Mouse (Mus musculus) embryo, embryonic 9.5 days (tissue): ENCODE data around the gene Chrm4.

Experiments used
- DNase-seq: peaks from one replicate; pipeline ENCODE4 v3.0.0-alpha.2; 2017; ENCODE audit errors: extremely low spot score

The Chrm4 gene

DNA sequence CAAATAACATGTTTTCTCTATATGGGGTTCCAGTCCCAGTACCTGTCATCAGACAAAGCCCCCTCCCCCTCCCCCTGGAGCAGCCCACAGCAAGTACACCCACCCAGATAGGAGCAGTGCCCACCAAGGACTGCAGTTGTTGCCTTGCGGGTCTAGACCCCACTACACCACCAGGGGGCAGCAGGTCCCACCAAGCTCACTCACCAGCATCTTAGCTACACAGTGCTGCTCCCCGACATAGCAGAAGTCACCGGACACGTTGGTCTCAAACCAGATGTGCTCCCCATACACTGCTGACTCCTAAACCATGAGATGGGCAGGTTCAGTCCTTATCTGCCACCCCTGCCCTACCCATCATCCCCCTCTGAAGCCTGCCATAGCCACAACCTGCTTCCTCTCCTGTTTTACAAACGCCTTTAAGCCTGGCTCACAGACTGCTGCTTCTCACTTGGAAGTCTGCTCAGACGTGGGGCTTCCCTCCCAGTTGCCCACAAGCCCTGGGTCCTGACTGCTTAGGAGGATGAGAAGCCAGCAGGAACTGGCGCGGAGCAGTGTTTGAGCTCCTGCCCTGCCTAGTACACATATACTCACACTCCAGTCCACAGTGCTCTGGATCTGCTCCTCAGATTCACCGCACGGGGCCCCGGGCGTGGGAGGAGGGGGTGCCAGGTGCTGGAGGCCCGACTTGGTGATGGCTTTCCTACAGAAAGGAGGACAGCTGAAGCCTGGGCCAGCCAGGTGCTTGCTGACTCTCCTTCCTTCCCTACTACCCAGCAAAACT, 17.3 kb downstream of the Chrm4 start:
- DNase-seq: peak; percentile 78

DNA sequence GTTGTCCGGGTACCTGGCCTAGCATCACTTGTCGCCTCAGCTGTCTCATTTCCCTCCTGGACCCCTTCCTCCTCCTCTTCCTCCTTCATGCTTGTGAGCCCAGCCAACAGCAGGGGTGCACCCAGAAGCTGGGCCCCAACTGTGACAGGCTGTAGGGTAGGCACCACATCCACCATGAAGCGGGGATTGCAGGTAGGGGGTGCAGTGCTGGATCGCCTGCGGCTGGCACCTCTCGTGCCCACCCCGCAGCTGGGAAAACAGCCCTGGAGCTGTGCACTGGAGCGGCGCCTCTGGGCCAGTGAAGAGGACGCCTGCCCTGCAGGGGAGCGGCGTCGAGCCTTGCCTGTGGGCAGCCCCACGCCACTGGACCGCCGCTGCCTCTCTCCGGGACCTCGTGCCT, 18.4 kb downstream of the Chrm4 start, which contains the start of gene Gm9821:
Gene Gm9821 (plus strand): TSS at position 221 of the 400 bp plus-strand sequence.
- no peak for DNase-seq

DNA sequence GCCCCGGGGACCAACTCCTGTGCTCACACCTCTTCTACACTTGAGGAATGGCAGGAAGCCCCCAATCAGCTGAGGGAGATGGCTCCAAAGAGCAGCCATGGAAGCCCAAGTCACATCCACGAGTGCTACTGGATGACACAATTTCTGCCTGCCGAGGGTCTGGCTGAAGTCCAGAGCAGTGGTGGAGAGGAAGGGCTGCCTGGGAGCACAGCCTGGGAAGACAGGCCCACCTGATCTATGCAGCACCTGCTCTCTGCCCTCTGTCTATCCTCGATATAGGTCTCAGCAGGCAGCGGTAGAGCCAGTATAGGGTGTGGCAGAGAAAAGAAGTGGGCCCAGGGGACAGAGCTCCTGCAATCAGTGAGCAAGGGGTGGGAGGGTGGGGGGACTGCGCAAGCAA, 19.8 kb downstream of the Chrm4 start:
- no peak for DNase-seq

DNA sequence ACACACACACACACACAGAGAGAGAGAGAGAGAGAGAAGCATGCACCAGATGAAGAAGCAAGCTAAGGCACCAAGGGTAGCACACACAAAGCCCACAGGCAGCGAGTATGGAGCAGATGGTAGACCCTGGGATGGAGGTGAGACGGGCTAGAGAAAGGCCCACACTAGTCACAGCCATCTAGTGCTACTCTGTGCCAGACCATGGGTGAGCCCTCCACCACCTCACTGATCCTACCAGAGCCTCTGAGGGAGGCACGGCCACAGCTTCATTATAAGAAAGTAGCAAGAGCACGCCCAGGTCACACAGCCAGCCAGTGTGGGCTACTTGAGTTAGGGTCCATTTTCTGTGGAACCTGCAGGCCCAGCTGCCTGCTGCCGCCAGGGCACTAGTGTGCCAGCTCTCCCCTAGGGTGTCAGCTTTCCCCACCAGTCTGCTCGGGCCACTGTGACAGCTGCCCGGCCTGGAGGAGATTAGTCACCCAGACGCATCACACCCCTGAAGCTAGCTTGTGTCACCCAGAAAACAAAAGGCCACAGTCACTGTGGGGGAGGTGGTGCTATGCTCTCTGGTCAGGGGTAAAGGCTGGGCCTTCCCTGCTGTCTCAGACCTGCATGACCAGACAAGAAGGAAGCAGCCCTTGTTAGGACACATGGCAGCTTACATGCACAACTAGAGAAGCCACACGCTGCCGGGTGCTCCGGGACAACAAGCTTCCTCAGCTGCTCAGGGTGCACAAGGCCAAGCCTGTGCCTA, 20.5 kb downstream of the Chrm4 start:
- DNase-seq: no peak

DNA sequence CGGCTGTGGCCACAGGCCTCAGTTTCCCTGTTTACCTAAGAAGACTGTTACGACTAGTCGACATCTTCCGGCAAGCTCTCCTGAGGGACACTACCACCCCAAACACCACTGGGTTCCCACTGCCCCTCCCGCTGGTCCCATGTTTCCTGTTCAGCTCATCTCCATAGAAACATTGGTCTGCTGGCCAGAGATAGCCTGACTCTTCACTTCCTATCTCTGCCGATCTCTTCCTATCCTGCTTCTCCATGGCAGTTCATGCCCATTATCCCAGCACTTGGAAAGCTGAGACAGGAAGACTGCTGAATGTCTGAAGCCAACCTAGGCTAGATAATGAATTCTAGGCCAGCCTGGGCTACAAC, 21.1 kb downstream of the Chrm4 start:
- no peak for DNase-seq

DNA sequence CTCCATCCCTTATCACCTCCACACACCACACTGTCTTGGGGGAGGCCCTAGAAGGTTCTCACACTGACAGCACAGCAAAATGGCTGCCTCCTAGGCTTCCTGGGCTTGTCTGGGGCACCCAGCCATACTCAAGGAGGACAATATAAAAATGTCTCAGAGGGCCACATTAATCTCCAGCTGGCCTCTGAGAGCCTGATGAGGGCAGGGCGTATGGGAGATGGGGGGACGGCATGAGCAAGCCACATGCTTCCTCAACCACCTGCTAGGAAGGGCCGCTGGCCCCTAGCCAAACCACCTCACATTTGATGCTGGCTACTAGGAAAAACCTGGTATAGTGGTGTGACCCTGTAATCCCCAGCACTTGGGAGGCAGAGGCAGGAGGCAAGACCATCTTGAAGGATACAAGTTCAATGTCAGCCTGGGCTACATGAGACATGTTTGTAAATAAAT, 21.8 kb downstream of the Chrm4 start:
- no peak for DNase-seq

DNA sequence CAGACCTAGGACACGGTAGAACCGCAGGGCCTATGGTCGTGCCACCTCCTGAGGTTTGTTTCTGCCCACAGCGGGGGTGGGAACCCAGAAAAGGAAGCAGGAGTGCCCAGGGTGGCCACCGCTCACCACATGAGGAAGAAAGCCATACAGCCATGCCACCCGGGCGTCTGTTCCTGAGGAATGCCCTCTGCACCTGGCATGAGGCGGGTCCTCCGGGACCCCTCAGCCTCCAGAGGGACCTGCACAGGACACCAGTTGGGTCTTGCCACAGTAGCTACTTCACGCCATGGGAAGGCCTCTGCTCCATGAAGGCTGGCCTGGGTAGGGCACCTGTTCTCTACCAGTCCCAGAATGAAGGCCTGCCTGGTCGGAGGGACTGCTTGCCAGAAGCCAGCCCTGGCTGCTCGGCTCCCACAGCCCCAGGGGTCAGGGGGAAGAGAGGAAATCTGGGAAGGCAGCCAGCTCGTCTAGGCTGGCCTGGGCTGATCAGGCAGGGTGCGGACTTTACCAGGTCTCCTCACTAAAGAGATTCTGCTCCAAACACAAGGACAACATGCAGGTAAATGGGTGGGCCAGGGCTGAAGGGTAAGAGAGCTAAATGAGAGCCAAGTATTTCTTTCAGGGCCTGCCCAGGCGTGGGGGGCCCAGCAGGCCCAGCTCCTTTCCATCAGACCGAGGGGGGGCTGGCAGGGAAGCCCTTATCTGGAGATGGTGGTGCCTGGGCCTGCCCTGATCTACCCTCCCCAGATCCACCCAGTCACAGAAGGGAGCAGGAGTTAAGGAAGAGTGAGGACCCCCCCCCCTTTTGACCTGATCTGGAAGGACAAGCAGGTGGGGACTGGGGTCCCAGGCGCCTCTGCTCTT, 22.6 kb downstream of the Chrm4 start:
- no peak for DNase-seq

DNA sequence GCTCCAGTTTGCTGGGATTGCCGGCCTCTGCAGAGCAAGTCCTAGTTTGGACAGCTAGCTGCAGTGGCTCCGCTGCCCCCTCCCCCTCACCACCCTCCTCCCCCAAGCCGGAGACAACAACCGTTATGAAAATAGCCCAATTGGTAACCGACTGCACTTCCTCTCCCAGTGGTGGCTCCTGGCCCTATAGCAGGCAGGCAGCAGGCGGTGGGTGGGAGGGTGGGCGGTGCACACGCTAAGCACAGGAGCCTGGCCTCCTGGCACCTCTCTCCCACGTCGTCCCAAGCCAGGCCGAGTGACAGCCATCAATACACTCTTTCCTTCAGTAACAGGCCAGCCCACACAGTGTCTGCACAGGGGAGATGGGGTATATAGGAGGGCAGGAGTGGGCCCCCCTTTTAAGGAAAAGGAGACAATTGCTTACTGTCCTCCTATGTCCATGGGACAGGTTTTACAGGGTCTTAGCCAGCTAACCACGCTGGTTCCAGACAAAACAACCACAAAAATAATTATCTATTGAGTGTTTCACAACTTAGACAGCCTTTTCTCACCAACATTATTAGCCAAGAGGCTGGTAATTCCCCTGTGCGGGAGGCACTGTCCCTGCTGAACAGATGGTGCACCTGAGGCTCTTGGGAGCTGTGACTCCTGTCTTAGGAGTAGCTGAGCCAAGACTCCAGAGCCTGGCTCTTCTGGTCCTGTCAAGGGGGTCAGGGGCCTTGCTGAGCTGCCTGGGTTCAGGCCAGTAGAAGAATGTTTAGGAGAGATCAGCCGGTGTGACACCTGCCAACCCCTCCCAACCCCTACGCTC, 23.4 kb downstream of the Chrm4 start:
- DNase-seq: peak; percentile 55

DNA sequence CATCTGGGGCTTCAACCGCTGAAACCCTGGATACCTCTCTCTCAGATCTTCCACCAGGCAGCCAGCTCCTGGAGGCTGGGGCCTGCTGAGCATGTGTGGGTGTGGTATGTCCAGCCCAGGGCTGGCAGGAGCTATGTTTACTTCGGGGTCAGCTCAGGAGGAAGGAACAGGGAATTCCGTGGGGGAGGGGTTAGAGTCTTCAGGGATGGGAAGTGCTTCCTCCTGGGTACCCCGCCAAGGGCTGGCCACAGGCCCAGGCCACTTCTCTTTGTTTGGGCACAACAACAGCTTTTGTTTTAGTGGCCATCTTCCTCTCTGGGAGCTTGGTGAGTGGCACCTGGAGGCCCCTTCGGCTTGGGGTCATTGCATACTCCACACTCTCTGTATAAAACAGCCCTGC, 26.8 kb downstream of the Chrm4 start:
- DNase-seq: no peak

DNA sequence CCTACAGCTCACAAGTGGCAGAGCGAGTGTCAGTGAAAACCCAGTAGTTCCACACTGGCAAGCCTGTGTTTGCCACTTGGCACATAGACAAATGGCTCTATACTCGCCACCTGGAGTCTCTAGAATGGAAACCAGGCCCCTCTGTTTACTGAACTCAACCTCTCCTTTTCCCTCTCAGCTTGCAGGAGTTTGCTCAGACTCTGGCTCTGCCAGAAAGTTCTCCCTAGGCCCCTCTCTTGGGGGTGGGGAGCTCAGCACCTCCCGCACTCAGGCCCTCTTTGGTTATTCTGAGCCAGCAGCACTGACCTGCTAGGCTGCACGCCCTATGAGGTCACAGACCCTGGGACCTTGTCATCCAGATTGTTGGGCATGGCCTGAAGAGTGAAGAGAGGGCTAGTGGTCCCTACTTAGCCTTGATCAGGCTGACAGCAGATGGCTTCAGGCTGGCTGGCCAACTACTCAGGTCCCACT, 28.1 kb downstream of the Chrm4 start:
- DNase-seq: no peak

DNA sequence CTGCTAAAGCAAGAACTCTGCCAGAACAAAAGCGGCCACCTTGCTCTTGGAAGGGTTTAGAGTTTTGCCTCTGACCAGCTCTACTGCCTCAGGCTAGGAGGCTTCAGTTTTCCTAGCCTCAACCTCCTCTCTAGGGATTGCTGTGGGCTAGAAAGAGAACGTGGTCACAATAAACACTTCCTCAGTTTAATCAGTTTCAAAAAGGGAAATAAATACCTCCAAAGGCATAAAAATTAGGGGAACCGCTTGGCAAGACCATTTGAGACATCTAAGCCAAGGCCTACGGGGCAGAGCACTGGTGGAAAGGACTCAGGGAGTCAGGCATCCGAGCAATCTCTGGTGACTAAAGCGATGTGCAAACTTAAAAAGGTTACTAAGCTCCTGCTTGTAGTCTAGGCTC, 28.8 kb downstream of the Chrm4 start:
- DNase-seq: no peak

DNA sequence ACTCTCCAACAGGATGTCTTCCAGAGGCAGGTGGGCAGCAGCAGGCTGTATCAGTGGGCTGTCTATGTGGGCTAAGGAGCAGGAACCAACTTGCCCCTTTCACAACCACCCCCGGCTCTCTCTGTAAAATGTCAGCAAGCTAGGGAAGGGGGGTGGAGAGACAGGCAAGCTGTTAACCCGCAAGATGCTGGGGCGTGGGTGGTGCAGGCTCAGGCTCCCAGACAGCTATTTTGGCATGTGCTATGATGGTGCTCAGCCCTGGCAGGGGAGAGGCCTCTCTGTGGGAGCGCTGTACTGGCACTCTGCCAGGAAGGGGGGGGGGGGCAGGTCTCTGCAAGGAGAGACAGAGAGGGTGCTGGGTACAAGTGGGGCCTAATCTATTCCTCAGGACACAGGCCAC, 30.0 kb downstream of the Chrm4 start:
- no peak for DNase-seq

DNA sequence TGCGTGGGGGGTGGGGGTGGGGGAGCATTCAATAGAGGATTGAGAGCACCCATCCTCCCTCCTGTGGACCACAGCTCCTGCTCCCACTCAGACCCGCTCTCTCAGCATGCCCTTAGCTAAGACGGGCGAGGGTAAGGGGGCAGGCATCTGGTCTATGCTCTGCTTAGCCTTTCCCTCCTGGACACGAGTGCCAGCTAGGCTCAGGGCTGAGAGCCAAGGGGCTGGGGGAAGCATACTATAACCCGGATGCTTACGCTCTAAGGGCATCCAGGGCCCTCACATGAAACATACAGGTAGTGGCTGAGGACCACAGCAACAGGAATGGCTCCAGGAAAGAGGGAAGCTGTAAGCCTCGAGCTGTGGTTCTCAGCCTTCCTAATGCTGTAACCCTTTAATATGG, 31.0 kb downstream of the Chrm4 start:
- DNase-seq: no peak

DNA sequence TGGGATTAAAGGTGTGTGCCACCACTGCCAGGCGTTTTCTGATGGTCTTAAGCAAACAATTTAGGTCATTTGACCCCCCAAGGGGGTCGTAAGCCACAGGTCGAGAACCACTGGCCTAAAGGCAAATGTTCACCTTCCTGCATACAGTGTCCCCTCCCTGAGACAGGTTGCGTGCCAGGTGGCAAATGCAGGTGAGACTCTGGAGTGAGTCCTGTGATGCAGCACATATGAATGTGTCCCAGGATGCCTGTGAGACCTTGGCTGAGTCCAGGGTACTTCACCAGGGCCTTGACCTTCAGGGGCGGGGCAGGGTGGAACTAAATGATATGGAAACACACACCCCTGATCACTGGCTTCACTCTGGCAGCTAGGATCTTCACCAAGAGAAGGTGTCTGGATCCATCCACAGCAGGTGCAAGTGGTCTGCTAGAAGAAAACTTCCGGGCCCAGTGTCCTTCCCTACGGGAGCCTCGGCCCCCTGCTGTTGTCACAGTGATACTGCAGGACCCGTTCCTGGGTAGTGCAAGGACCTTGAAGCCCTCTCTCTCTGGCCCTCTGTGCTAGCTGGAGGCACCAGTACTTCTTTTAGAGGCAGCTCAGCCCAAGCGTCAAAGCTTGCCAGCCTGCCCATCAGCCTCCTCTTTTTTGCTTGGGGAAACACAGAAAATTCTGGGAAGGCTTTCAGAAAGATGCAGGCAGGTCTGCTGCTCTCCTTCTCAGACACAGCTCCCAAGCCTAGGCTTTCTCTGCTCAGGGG, 31.8 kb downstream of the Chrm4 start:
- DNase-seq: no peak

DNA sequence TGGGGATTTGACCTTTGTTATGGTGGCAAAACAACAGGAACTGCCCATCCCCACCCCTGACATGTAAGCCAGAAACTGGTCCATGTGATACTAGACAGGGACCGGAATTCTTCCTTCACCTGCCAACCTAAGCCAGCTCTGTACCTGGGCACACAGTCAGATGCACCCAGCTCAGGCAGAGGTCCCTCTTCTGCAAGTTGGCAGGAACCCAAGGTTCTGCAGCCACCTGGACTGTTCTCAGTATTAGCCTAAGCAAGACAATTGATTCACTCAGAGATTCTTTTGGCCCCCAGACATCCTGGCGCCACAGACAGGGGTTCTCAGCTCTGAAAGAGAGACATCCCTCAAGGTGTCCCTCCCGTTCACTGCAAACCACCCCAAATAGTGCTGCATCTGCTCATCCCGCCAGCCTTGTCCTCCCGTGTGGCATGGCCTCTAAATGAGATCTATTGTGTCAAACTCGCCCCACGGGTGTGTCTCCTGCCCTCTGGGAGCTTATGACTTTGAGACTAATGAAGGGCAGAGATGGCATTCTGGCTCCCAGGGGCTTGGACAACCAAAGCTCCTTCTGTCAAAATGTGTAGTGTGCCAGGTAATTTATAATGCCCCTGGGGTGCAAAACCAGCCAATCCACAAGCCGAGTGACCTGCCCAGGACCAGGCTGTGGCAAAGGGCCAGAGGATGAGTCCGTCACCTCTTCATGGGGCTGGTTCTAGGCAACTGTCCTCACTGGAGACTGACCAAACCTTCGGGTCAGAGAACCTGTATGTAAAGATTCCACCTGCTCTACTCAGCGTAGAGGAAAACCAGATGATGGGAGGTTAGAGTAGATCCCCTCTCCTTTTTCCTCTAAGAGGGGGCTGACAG, 32.7 kb downstream of the Chrm4 start:
- no peak for DNase-seq

DNA sequence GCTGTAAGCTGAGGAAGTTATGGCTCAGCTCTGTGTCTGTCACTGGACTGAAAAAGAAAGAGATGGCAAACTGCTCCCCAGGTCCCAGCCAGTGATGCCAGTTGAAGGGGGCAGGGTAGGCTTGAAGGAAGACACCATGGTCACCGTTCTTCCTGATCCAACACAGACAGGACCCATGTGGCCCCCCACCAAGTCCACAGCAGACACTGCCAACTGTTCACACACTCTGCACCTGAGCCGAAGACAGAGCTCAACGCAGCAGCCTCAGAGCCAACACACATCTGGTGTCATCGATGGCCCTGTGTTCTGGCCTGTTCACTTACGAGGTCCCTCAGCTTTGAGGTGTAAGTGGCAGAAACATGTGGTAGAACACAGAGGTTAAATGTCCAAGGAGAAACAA, 33.4 kb downstream of the Chrm4 start:
- DNase-seq: no peak

DNA sequence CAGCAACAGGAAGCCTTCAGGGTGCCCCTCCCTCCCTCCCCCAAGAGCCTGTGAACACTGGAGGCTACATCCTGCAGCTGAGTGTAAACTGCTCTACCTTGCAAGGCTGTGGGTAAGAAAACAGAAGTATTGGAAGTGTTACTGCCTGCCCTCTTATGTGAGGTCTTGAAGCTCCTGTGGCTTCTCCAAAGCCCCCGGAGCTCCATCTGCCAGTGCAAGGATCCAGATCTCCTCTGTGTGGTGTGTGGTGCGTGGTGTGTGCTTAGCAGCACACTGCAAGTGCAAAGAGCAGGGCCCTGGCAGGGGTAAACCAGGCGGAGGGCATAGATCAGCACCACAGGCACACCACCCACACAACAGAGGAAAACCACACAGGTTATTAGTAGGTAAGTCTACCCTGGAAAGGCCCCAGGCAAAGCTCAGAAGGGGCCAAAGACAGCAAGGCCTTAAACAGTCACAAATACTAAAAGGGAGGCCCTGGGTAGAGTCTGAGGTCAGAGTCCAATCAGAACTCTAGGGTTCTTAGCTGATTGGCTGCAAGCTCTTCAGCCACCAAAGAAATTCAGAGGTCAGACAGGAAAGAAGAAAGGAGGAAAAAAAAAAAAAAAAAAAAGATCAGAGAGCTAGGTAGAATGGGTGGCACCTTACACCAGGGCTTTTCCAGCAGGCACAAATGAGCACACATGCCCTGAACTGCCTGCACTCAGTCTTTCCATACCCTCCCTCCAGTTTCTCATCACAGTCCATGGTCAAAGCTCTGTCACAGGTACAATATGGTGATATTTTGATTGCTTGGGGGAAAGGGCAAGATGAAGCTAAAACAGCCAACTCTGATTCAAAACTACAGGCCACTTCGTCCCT, 35.1 kb downstream of the Chrm4 start:
- DNase-seq: no peak

DNA sequence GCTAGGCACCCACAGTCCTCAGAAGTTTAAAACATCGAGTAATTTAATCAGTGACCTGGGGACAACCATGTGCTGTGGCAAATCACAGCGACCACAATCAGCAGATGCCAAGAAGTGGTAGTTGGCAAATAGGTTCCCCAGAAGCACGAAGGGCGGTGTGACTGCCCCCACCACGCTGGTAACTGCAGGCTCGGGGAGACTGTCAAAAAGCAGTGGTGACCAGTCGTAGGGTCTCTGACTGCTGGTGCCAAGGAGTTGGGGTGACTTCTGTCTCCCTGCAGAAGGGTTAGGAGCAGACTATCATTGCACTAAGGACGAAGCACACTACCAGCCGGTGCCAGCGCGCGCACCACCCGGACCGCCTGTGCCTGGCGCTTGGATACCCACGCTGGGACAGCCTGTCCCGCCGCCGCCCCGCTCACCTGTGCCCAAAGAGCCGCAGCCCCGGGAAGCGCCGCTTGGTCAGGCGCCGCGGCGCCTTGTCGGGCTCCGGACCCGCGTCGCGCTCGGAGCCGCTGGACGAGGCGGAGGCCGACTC, 35.9 kb downstream of the Chrm4 start:
- no peak for DNase-seq
